Mouse (Mus musculus): Measurements from ENCODE around the gene Pcmtd2.
A peak's percentile ranks its signal among the peaks of the same experiment; 100 is the strongest.
"Not testable (repeated sequence)": the region's sequence is repeated elsewhere in the genome, so short reads cannot be mapped to it uniquely, and the experiment has no call there.

Pcmtd2 gene

DNA sequence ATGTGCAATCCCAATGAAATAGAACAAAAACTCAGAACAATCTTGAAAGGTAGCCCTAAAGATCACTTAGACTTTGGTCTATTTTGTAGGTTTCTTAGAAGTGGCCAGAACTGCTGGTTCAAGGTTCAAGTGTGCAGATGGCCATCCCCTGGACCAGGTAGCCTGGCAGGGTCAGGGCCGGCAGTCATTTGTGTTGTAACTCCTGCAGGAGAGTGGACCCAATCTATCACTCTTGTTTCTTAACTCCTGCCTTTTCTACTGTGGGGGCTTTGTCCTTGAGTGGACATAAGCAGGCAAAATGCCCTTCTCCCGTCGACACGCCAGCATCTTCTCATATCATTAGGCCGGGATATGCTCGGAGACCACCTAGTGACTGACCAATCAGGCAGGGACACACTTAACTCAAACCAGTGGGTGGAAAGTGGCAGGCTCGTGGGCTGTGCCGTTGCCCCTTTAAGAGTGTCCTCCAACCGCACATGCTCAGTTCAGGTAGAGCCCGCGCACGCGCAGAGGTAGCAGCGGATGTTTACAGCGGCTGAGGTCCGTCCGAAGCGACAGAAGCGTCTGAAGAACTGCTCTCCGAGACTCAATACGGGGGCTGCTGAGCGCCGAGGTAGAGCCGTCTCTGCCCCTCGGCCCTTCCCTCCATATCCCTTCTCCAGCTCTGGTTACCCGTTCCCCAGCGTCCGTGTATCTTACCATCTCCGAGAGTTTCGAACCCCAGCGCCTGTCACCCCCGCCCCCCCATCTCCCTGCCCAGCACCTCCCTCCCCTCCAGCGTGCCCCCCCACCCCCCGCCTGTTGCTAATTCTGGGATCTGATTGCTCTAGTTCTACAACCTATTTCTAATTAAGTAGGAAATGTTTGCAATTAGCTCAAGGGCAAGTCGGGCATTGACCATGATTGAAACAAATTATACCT is at the start of gene Pcmtd2:
TSS of gene Pcmtd2 (plus strand) at position 483 of the 921 bp plus-strand sequence.
- DNase-seq (ENCODE audit: low spot score in 2 of 2) = peak; percentile 91

DNA sequence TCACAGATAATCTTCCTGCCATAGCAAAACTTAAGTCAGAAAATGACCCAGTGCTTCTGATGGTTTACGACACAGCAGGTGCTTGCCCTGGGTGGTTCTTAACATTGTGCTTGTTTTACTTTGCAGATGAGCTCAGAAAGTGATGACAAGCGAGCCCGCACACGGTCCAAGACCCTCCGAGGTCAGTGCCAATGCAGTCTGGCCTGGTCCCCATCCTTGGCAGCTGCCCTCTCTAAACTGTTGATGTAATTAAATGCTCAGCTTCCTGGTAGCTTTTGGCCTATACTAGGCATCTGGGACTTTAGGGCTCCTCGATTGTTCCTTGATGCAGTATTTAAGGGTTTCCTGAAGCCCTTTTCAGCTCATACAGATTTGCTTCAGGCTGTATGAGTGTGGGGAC is 48.3 kb upstream of the Pcmtd2 start:
- no peak for DNase-seq (ENCODE audit: low spot score in 2 of 2)

DNA sequence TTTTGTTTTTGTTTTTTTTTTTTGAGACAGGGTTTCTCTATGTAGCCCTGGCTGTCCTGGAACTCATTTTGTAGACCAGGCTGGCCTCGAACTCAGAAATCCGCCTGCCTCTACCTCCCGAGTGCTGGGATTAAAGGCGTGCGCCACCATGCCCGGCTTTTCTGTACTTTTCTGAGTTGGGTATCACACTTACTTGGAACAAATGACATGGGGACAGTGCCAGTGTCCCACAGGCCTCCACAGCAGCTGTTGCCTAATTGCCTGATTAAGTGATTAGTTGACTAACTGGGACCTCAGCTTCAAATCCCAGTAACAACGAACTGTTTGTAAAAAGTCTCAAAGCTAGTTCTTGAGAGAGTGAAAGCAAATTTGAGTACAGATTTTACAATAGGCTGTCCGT is 44.5 kb upstream of the Pcmtd2 start:
- not testable (repeated sequence) for DNase-seq (ENCODE audit: low spot score in 2 of 2)

DNA sequence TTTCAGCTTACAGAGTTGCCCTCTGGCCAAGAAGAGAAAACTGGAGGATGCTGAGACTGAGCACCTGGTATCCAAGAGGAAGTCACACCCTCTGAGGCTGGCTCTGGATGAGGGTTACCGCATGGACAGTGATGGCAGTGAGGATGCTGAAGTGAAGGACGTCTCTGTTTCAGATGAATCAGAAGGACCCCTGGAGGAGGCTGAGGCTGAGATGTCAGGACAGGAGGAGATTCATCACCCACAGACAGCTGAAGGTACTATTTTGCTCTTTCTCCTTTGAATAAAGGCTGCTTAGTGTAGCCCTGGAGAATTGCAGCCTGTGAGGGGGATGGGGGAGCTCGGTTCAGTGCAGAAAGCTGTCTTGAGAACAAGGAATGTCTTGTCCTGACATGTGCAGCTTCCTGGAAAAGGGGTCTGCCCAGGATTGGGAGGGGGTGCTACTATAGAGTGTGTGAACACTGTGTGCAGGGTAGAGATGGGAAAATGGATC is 42.0 kb upstream of the Pcmtd2 start:
- DNase-seq (ENCODE audit: low spot score in 2 of 2) = peak in 1 of 2 experiments; percentile 8

GRCm38 (mm10) chr2:181797672-181798071 is 40.0 kb upstream of the Pcmtd2 start:
- DNase-seq (ENCODE audit: low spot score in 2 of 2) = no peak

GRCm38 (mm10) chr2:181829032-181829650 is 8.5 kb upstream of the Pcmtd2 start:
- DNase-seq (ENCODE audit: low spot score in 2 of 2) = no peak

GRCm38 (mm10) chr2:181832745-181833144 is 4.9 kb upstream of the Pcmtd2 start:
- DNase-seq (ENCODE audit: low spot score in 2 of 2) = no peak

DNA sequence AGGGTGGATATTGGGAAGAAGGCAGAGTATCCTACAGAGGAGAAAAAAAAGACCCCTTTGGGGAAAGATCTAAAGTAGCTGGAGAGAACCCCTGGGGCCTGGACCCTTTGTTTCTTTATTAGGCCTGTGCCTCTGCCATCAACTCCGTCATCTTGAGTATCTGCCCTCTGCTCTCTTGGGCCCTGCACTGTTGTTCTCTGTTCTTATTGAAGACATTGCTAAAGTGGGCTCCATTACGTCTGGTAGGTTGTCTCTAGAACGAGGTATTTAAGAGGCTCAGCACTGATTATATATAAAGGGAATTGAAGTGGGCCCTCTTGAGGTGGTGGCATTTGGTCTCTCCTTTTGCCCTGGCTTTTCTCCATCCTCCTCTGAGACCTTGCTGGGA is 633 bp downstream of the Pcmtd2 start:
- no peak for DNase-seq (ENCODE audit: low spot score in 2 of 2)

DNA sequence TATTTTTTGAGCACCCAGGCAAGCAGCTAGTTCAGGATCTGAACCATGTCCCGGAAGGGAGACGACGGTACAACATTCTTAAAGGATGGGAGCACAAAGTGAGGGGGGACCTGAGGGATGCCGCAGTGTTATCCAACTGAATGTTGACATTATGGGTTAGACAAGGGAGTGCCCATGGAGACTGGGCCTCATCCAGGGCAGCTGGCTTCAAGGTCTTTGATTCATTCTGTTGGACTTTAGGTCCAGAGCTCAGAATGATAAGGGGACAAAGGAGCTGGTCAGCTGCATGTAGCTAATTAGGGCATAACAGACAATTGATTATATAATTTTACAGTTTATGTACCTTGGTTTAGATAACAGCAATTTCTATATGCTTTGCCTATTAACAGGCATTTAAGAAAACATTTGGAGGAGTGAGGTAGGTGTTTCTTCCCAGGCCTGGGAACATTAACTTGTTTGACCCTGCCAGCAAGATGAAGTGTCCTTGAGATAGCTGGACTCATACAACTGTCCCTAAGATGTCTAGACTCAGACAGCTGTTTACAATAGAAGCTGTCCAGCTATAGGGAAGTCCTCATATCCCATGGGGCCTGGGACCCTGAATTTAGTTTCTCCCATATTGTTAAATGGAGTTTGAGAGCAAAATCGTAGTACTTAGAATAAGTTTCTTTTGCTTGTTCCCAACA is 8.2 kb downstream of the Pcmtd2 start:
- no peak for DNase-seq (ENCODE audit: low spot score in 2 of 2)

- peak; percentile 98 for DNase-seq (ENCODE audit: low spot score in 2 of 2)
These were observed 26.3 kb downstream of the Pcmtd2 start, which contains the start of gene Polr3k for GRCm38 (mm10) chr2:181863791-181864535. Polr3k (plus strand) TSS chr2:181864337.

DNA sequence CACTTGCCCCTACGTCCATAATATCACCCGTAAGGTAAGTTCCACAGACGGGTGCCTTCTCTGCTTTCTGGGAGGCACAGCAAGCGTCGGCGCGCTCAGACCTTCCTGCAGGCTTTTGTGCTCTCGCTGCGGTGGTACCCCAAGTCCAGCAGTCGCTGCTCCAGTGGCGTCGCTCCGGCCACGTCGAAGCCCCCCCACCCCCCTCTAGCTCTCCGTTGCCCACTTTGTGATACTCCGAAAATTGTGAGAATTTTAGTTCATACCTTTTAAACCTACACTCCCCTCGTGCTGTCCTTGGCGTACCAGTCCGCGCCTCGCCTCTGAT is 26.8 kb downstream of the Pcmtd2 start:
- DNase-seq (ENCODE audit: low spot score in 2 of 2) = no peak

DNA sequence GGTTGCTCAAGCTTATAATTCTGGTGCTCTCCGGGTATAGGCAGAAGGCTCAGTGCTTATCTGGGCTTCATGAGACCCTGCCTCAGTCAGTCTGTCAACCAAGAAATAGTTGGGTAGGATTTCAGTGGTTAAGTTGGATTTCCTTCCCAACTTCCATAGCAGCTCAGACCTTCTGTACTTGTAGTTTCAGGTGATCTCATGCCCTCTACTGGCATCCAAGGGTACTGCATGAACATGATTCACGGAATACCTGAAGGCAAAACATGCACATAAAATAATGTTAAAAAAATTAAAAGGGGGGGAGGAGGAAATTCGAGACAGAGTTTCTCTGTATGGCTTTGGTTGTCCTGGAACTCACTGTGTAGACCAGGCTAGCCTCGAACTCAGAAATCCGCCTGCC is 29.3 kb downstream of the Pcmtd2 start:
- DNase-seq (ENCODE audit: low spot score in 2 of 2) = peak; percentile 53 to 68

DNA sequence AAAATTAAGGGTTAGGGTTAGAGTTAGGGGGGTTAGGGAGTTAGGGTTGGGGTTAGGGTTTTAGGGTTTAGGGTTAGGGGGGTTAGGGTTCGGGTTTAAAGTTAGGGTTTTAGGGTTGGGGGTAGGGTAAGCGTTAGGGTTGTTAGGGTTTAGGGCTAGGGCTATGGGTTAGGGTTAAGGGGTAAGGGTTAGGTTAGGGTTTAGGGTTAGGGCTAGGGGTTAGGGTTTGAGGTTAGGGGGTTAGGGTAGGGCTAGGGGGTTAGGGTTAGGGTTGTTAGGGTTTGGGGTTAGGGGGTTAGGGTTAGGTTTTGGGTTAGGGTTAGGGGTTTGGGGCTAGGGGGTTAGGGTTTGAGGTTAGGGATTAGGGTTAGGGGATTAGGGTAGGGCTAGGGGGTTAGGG is 33.4 kb downstream of the Pcmtd2 start:
- no peak for DNase-seq (ENCODE audit: low spot score in 2 of 2)

DNA sequence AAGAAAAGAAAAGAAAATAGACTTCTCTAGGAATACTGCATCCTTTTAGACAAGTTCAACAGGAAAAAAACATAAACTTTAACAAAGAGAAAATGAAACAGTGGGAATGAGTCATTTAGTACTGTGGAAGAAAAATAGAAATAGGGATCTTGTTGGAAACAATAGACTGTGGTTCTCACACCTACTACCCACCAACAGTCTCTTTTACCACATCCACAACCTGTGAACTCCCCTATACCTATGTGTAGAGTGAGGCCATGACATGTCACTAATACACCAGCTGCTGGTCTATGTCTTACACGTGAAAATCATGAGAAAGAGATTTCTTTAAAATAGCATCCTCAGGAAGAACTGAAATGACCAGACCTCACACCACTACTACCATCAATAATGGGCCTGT is 41.2 kb downstream of the Pcmtd2 start:
- no peak for DNase-seq (ENCODE audit: low spot score in 2 of 2)

GRCm38 (mm10) chr2:181883022-181883749 is 45.5 kb downstream of the Pcmtd2 start:
- DNase-seq (ENCODE audit: low spot score in 2 of 2) = no peak

Measured in right cerebral cortex, postnatal 36 days (tissue).